Mouse (Mus musculus) left cerebral cortex, adult 2 months (tissue): ENCODE measurements around the gene St6galnac5. TPM values are rescaled to one million over a fixed set of nuclear protein-coding genes. Genes with fewer than 3 reads are reported as not detected.

Source experiments
- DNase-seq, 2 experiments: peaks; one replicate each; pipeline ENCODE4 v3.0.0; 2021 to 2022; ENCODE audit warnings: low spot score in 2 of 2, mixed read lengths in 1 of 2; ENCODE audit errors: extremely low spot score in 1 of 2
- H3K27ac ChIP-seq: fragments of 200-600 bp; 2 replicates; pipeline ENCODE4 v1.8.1; 2022
- H3K4me3 ChIP-seq: fragments of 200-600 bp; 2 replicates; pipeline ENCODE4 v1.8.1; 2022
- CTCF ChIP-seq: fragments of 200-600 bp; IDR thresholded peaks from 2 replicates; pipeline ENCODE4 v1.8.1; 2022; ENCODE audit warnings: antibody characterized with exemption, mild to moderate bottlenecking, moderate library complexity
- intact Hi-C: fragments of 180-260 bp; cut with DNase I; formaldehyde crosslinking; loops from one replicate; pipeline ENCODE4 v1.15.1; 2025
- long read RNA-seq, 2 experiments: library from polyadenylated mRNA; stranded (forward); transcript quantifications; one replicate each; pipeline ENCODE4 v2.0.0; 2021; ENCODE audit warnings: borderline mapping rate in 2 of 2
- total RNA-seq, 2 experiments: library from RNA; stranded (reverse); gene quantifications; 2 replicates each; pipeline ENCODE4 v1.2.3; 2021

Gene St6galnac5
- 10 to 100 TPM; 36.8 to 38.0 TPM for total RNA-seq
- long read RNA-seq, experiment 1, full-length matches to known transcripts: 26 of 40 reads
- long read RNA-seq, experiment 1, partial matches to known transcripts: 6 of 40 reads
- long read RNA-seq, experiment 1, other reads (novel, unspliced or antisense): 8 of 40 reads
- long read RNA-seq, experiment 2, full-length matches to known transcripts: 20 of 31 reads
- long read RNA-seq, experiment 2, partial matches to known transcripts: 7 of 31 reads
- long read RNA-seq, experiment 2, other reads (novel, unspliced or antisense): 4 of 31 reads

GRCm38 (mm10) chr3:152981988-152982387 lies at the start of gene St6galnac5:
Gene St6galnac5 (minus strand): TSS chr3:152982246.
- Histone ChIP-seq H3K4me3 (peak within 1 kb of the TSS; percentile 67), H3K27ac (peak within 1 kb of the TSS; percentile 84)
- TF ChIP-seq CTCF: peak; percentile 60
- DNase-seq: peak; percentile 55 to 61
- intact Hi-C loops: loop anchor here (5.0 kb wide), 5 partner anchors 145 to 675 kb away; no protein-coding TSS in a partner anchor

GRCm38 (mm10) chr3:153030756-153031155 lies 48.7 kb upstream of the St6galnac5 start:
- TF ChIP-seq CTCF: no peak
- intact Hi-C loops: no loop called here
- Histone ChIP-seq H3K4me3 (no peak overlapping the region), H3K27ac (no peak overlapping the region)
- DNase-seq: no peak

- TF ChIP-seq CTCF: no peak
- Histone ChIP-seq H3K4me3 (no peak overlapping the region), H3K27ac (no peak overlapping the region)
- DNase-seq: no peak
- intact Hi-C loops: no loop called here
These were observed 42.0 kb upstream of the St6galnac5 start for GRCm38 (mm10) chr3:153024016-153024415.

GRCm38 (mm10) chr3:153018051-153018450 lies 36.0 kb upstream of the St6galnac5 start:
- no peak overlapping the region for H3K27ac ChIP-seq
- no peak for DNase-seq
- TF ChIP-seq CTCF: no peak
- H3K4me3 ChIP-seq: no peak overlapping the region
- intact Hi-C loops: no loop called here

GRCm38 (mm10) chr3:153016355-153016754 lies 34.3 kb upstream of the St6galnac5 start:
- Histone ChIP-seq H3K4me3 (no peak overlapping the region), H3K27ac (no peak overlapping the region)
- TF ChIP-seq CTCF: no peak
- DNase-seq: no peak
- intact Hi-C loops: no loop called here

GRCm38 (mm10) chr3:153006893-153007292 lies 24.8 kb upstream of the St6galnac5 start:
- DNase-seq: no peak
- Histone ChIP-seq H3K4me3 (no peak overlapping the region), H3K27ac (no peak overlapping the region)
- intact Hi-C loops: no loop called here
- no peak for TF ChIP-seq CTCF

- intact Hi-C loops: no loop called here
- Histone ChIP-seq H3K4me3 (no peak overlapping the region), H3K27ac (no peak overlapping the region)
- DNase-seq: no peak
- TF ChIP-seq CTCF: no peak
These were observed 16.9 kb upstream of the St6galnac5 start for GRCm38 (mm10) chr3:152998901-152999300.

- Histone ChIP-seq H3K4me3 (no peak overlapping the region), H3K27ac (no peak overlapping the region)
- intact Hi-C loops: no loop called here
- DNase-seq: no peak
- TF ChIP-seq CTCF: no peak
These were observed 16.1 kb upstream of the St6galnac5 start for GRCm38 (mm10) chr3:152998106-152998505.

GRCm38 (mm10) chr3:152993608-152994007 lies 11.6 kb upstream of the St6galnac5 start:
- no peak overlapping the region for H3K27ac ChIP-seq
- no peak overlapping the region for H3K4me3 ChIP-seq
- DNase-seq: no peak
- intact Hi-C loops: no loop called here
- TF ChIP-seq CTCF: no peak

- H3K27ac ChIP-seq: no peak overlapping the region
- no peak overlapping the region for H3K4me3 ChIP-seq
- no peak for DNase-seq
- intact Hi-C loops: no loop called here
- no peak for TF ChIP-seq CTCF
These were observed 8.7 kb upstream of the St6galnac5 start for GRCm38 (mm10) chr3:152990787-152991186.

- H3K27ac ChIP-seq: peak overlapping the region; percentile 84
These were observed 770 bp downstream of the St6galnac5 start for GRCm38 (mm10) chr3:152980978-152981974.

GRCm38 (mm10) chr3:152980431-152980830 lies 1.6 kb downstream of the St6galnac5 start:
- peak; percentile 36 for TF ChIP-seq CTCF
- DNase-seq: peak in 1 of 2 experiments; percentile 30
- peak overlapping the region; percentile 84 for H3K27ac ChIP-seq
- intact Hi-C loops: loop anchor here (5.0 kb wide), 5 partner anchors 143 to 677 kb away; no protein-coding TSS in a partner anchor
- H3K4me3 ChIP-seq: peak overlapping the region; percentile 67

More at GRCm38 (mm10) chr3:152980978-152981974, 770 bp downstream of the St6galnac5 start:
- no peak; the same call in 1 of the 2 replicates for TF ChIP-seq CTCF
- peak; percentile 62 to 67 for DNase-seq
- intact Hi-C loops: loop anchor here (5.0 kb wide), 5 partner anchors 144 to 676 kb away; no protein-coding TSS in a partner anchor
- H3K4me3 ChIP-seq: peak overlapping the region; percentile 67
